Mouse (Mus musculus) spleen, adult 2 months (tissue): Measurements from ENCODE around the gene Nmnat1.

Source experiments
- CTCF ChIP-seq: fragments of 200-500 bp; IDR thresholded peaks from 2 replicates; pipeline ENCODE4 v1.5.1; 2011; ENCODE audit warnings: mild to moderate bottlenecking, inconsistent platforms; ENCODE audit not compliant: insufficient read depth, insufficient read length, insufficient replicate concordance; ENCODE audit errors: extremely low read depth
- POLR2A ChIP-seq: fragments of 200-500 bp; IDR thresholded peaks from 2 replicates; pipeline ENCODE4 v1.6.1; 2011; ENCODE audit warnings: low read depth, low read length, inconsistent platforms

GRCm38 (mm10) chr4:149499790-149500189, 14.8 kb upstream of the Nmnat1 start:
- no peak for TF ChIP-seq CTCF
- no peak for TF ChIP-seq POLR2A
